Mouse (Mus musculus) erythroblast, embryonic 14.5 days (primary cell): ENCODE results near the gene Lsr.

Source experiments
- GATA1 ChIP-seq: IDR thresholded peaks from 2 replicates; pipeline ENCODE4 v1.6.1; 2012; ENCODE audit warnings: low read length, inconsistent platforms, mixed read lengths
- TAL1 ChIP-seq: IDR thresholded peaks from 3 replicates; pipeline ENCODE4 v1.6.1; 2012; ENCODE audit warnings: low read length, inconsistent platforms, mixed read lengths

DNA sequence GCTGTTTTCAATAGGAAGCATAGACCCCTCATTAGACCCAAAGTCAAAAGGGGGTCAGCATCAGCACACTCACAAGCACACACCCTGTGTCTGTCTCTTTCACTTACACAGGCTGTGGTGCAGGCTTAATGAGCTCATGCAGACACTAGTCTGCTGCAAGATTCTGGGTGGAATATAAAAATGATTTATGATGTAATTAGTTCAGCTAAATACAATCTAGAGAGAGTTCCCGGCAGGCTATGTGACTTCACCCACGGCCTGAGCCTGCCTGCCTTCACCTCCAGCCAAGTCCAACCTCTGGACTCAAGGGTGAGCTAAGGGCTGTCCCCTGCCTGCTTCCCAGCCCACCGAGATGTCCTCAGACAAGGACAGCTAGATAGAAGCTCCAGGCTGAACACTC lies 35.6 kb upstream of the Lsr start:
- TF ChIP-seq TAL1 (no peak), GATA1 (no peak)
